Mouse (Mus musculus): ENCODE measurements around the gene Dtd1. TPM values are rescaled to one million over a fixed set of nuclear protein-coding genes. Genes with fewer than 3 reads are reported as not detected.

Gene Dtd1
- polyA plus RNA-seq, 1 experiment = not detected

GRCm38 (mm10) chr2:144637204-144637603 is 37.5 kb downstream of the Dtd1 start:
- WGBS = 92% methylated on average over 4 of the region's 4 CpGs
- peaks cover 12% of the 10 kb centered on the region for H3K4me1 ChIP-seq (ENCODE audit: control insufficient read depth, insufficient read depth, low read length)

GRCm38 (mm10) chr2:144637671-144638395 is 38.1 kb downstream of the Dtd1 start:
- H3K4me1 ChIP-seq (ENCODE audit: control insufficient read depth, insufficient read depth, low read length) = peaks cover 12% of the 10 kb centered on the region
- no peak for TF ChIP-seq POLR2A (IDR thresholded peaks at IDR 0.05; ENCODE audit: insufficient read depth, low read depth, low read length)
- TF ChIP-seq CTCF (IDR thresholded peaks at IDR 0.05; ENCODE audit: insufficient read depth, low read depth, low read length) = no peak
- no peak overlapping the region for H3K4me3 ChIP-seq (ENCODE audit: insufficient read depth, low read depth, low read length)
- WGBS = 72% methylated on average over 12 of the region's 12 CpGs
- H3K27ac ChIP-seq (ENCODE audit: insufficient read depth, low read depth, low read length) = no peak overlapping the region

More at GRCm38 (mm10) chr2:144637204-144637603, 37.5 kb downstream of the Dtd1 start:
- TF ChIP-seq CTCF (IDR thresholded peaks at IDR 0.05; ENCODE audit: insufficient read depth, low read depth, low read length) (no peak), POLR2A (IDR thresholded peaks at IDR 0.05; ENCODE audit: insufficient read depth, low read depth, low read length) (no peak)
- Histone ChIP-seq H3K4me3 (ENCODE audit: insufficient read depth, low read depth, low read length) (no peak overlapping the region), H3K27ac (ENCODE audit: insufficient read depth, low read depth, low read length) (no peak overlapping the region)

GRCm38 (mm10) chr2:144638719-144639118 is 39.0 kb downstream of the Dtd1 start:
- 67% methylated on average over 4 of the region's 4 CpGs for WGBS
- TF ChIP-seq POLR2A (IDR thresholded peaks at IDR 0.05; ENCODE audit: insufficient read depth, low read depth, low read length) (no peak), CTCF (IDR thresholded peaks at IDR 0.05; ENCODE audit: insufficient read depth, low read depth, low read length) (no peak)

GRCm38 (mm10) chr2:144640101-144640500 is 40.4 kb downstream of the Dtd1 start:
- Histone ChIP-seq H3K4me3 (ENCODE audit: insufficient read depth, low read depth, low read length) (no peak overlapping the region), H3K4me1 (ENCODE audit: control insufficient read depth, insufficient read depth, low read length) (peaks cover 3% of the 10 kb centered on the region; the same call in 1 of the 2 replicates), H3K27ac (ENCODE audit: insufficient read depth, low read depth, low read length) (no peak overlapping the region)
- TF ChIP-seq CTCF (IDR thresholded peaks at IDR 0.05; ENCODE audit: insufficient read depth, low read depth, low read length) = no peak
- 82% methylated on average over 7 of the region's 7 CpGs for WGBS

More at GRCm38 (mm10) chr2:144638719-144639118, 39.0 kb downstream of the Dtd1 start:
- Histone ChIP-seq H3K27ac (ENCODE audit: insufficient read depth, low read depth, low read length) (no peak overlapping the region), H3K4me3 (ENCODE audit: insufficient read depth, low read depth, low read length) (no peak overlapping the region), H3K4me1 (ENCODE audit: control insufficient read depth, insufficient read depth, low read length) (peaks cover 8% of the 10 kb centered on the region)

GRCm38 (mm10) chr2:144641991-144642390 is 42.3 kb downstream of the Dtd1 start:
- TF ChIP-seq POLR2A (IDR thresholded peaks at IDR 0.05; ENCODE audit: insufficient read depth, low read depth, low read length) (no peak), CTCF (IDR thresholded peaks at IDR 0.05; ENCODE audit: insufficient read depth, low read depth, low read length) (no peak)
- Histone ChIP-seq H3K4me3 (ENCODE audit: insufficient read depth, low read depth, low read length) (no peak overlapping the region), H3K4me1 (ENCODE audit: control insufficient read depth, insufficient read depth, low read length) (peaks cover 7% of the 10 kb centered on the region), H3K27ac (ENCODE audit: insufficient read depth, low read depth, low read length) (no peak overlapping the region)
- WGBS = 82% methylated on average over 4 of the region's 4 CpGs

GRCm38 (mm10) chr2:144646360-144646759 is 46.7 kb downstream of the Dtd1 start:
- H3K27ac ChIP-seq (ENCODE audit: insufficient read depth, low read depth, low read length) = no peak overlapping the region
- peaks cover 4% of the 10 kb centered on the region; the same call in 1 of the 2 replicates for H3K4me1 ChIP-seq (ENCODE audit: control insufficient read depth, insufficient read depth, low read length)
- 48% methylated on average over 10 of the region's 10 CpGs for WGBS
- no peak overlapping the region for H3K4me3 ChIP-seq (ENCODE audit: insufficient read depth, low read depth, low read length)
- TF ChIP-seq CTCF (IDR thresholded peaks at IDR 0.05; ENCODE audit: insufficient read depth, low read depth, low read length) = no peak
- no peak for TF ChIP-seq POLR2A (IDR thresholded peaks at IDR 0.05; ENCODE audit: insufficient read depth, low read depth, low read length)

GRCm38 (mm10) chr2:144647151-144647550 is 47.5 kb downstream of the Dtd1 start:
- no peak for TF ChIP-seq POLR2A (IDR thresholded peaks at IDR 0.05; ENCODE audit: insufficient read depth, low read depth, low read length)
- TF ChIP-seq CTCF (IDR thresholded peaks at IDR 0.05; ENCODE audit: insufficient read depth, low read depth, low read length) = no peak
- 78% methylated on average over 4 of the region's 4 CpGs for WGBS
- H3K4me3 ChIP-seq (ENCODE audit: insufficient read depth, low read depth, low read length) = no peak overlapping the region
- peaks cover 4% of the 10 kb centered on the region; the same call in 1 of the 2 replicates for H3K4me1 ChIP-seq (ENCODE audit: control insufficient read depth, insufficient read depth, low read length)
- no peak overlapping the region for H3K27ac ChIP-seq (ENCODE audit: insufficient read depth, low read depth, low read length)

- Histone ChIP-seq H3K27ac (ENCODE audit: insufficient read depth, low read depth, low read length) (no peak overlapping the region), H3K4me1 (ENCODE audit: control insufficient read depth, insufficient read depth, low read length) (peaks cover 4% of the 10 kb centered on the region; the same call in 1 of the 2 replicates), H3K4me3 (ENCODE audit: insufficient read depth, low read depth, low read length) (no peak overlapping the region)
- WGBS = 94% methylated on average over 1 of the region's 1 CpGs
- no peak for TF ChIP-seq CTCF (IDR thresholded peaks at IDR 0.05; ENCODE audit: insufficient read depth, low read depth, low read length)
- no peak for TF ChIP-seq POLR2A (IDR thresholded peaks at IDR 0.05; ENCODE audit: insufficient read depth, low read depth, low read length)
Measured at GRCm38 (mm10) chr2:144649960-144650359, 50.3 kb downstream of the Dtd1 start.

- 96% methylated on average over 4 of the region's 4 CpGs for WGBS
- Histone ChIP-seq H3K27ac (ENCODE audit: insufficient read depth, low read depth, low read length) (no peak overlapping the region), H3K4me3 (ENCODE audit: insufficient read depth, low read depth, low read length) (no peak overlapping the region), H3K4me1 (ENCODE audit: control insufficient read depth, insufficient read depth, low read length) (no peaks in the 10 kb centered on the region)
- TF ChIP-seq CTCF (IDR thresholded peaks at IDR 0.05; ENCODE audit: insufficient read depth, low read depth, low read length) (no peak), POLR2A (IDR thresholded peaks at IDR 0.05; ENCODE audit: insufficient read depth, low read depth, low read length) (no peak)
Measured at GRCm38 (mm10) chr2:144652841-144653240, 53.1 kb downstream of the Dtd1 start.

Measured in olfactory bulb, adult 2 months (tissue).